In genomic region chr4:88503753-88504152, GRCm38 (mm10) we compare ENCODE assay signal across 24 mouse cellular contexts. TPM values are rescaled to one million over a fixed set of nuclear protein-coding genes. Genes with fewer than 3 reads are reported as not detected.
DNase-seq lines count a peak whose midpoint lies in the region; ATAC-seq lines count a peak whose summit lies in the region.
"Had no signal": no experiment of that assay in that cellular context is flagged by ENCODE, and none has a peak within 500 bp of the region (broad histone marks: within the 10 kb centered on the region; RNA-seq: fewer than 3 reads in every experiment).

No protein-coding gene starts in this region.

- no peak overlapping the region for H3K9ac ChIP-seq in embryonic facial prominence, embryonic 11.5 days (replicated peaks; ENCODE audit: low read length)
- H3K9ac ChIP-seq: forebrain, embryonic 12.5 days; lung, embryonic 14.5 days; neural tube, embryonic 12.5 days; stomach, embryonic 15.5 days had no signal

- H3K27me3 ChIP-seq in embryonic facial prominence, embryonic 11.5 days (ENCODE audit: control insufficient read depth, insufficient read depth, low read length): no peaks in the 10 kb centered on the region
- H3K27me3 ChIP-seq: forebrain, embryonic 12.5 days; megakaryocyte, embryonic 14.5 days; neural tube, embryonic 12.5 days; stomach, embryonic 15.5 days had no signal

- DNase-seq in embryo, embryonic 10.5 days (ENCODE audit: low spot score): peak; percentile 42
- no peak for DNase-seq in embryo, embryonic 10 days (ENCODE audit: low spot score)
- DNase-seq in embryonic facial prominence, embryonic 11.5 days (ENCODE audit: low spot score): peak; percentile 90
- DNase-seq in spleen, postnatal 10 days (ENCODE audit: low spot score in 2 of 2): no peak
- DNase-seq in right cerebral cortex, postnatal 36 days (ENCODE audit: low spot score in 2 of 2): no peak
- DNase-seq: cerebellum, adult 11 months; cerebellum, postnatal 36 days; heart, postnatal 10 days; kidney, adult 9 months; lung, embryonic 14.5 days; thymus, postnatal 25 days had no signal

- no peaks in the 10 kb centered on the region for H3K4me1 ChIP-seq in embryonic facial prominence, embryonic 11.5 days (ENCODE audit: control insufficient read depth, insufficient read depth, low read length)
- H3K4me1 ChIP-seq: forebrain, embryonic 12.5 days; neural tube, embryonic 12.5 days; stomach, embryonic 15.5 days had no signal

- no peak overlapping the region for H3K4me3 ChIP-seq in embryonic facial prominence, embryonic 11.5 days (ENCODE audit: low read depth, low read length)
- H3K4me3 ChIP-seq: forebrain, embryonic 12.5 days; megakaryocyte, embryonic 14.5 days; neural tube, embryonic 12.5 days; stomach, embryonic 15.5 days had no signal

- ATAC-seq in embryonic facial prominence, embryonic 11.5 days (replicated peaks; ENCODE audit: insufficient number of reproducible peaks, low FRiP score, low TSS enrichment, low read depth): 0 out of 2 replicates have a peak, but pooled peaks have one; percentile 73
- ATAC-seq in hematopoietic stem cell, adult 5-6 weeks (replicated peaks in 1 of 2; ENCODE audit: insufficient read depth in 1 of 2, low FRiP score in 2 of 2, low TSS enrichment in 1 of 2, low read depth in 1 of 2, poor library complexity in 2 of 2, severe bottlenecking in 2 of 2): peak; percentile 66 to 82
- peak; percentile 93 for ATAC-seq in megakaryocyte progenitor cell, adult 5-6 weeks (replicated peaks; ENCODE audit: poor library complexity)
- ATAC-seq in erythroblast, adult 5-6 weeks (replicated peaks; ENCODE audit: low FRiP score, poor library complexity, severe bottlenecking): no peak
- ATAC-seq: inflammation-experienced regulatory T-cells, adult 6 months had no signal

- H3K27ac ChIP-seq in embryonic facial prominence, embryonic 11.5 days (replicated peaks; ENCODE audit: low read depth, low read length): no peak overlapping the region
- H3K27ac ChIP-seq: forebrain, embryonic 12.5 days; neural tube, embryonic 12.5 days; stomach, embryonic 15.5 days had no signal

- no peaks in the 10 kb centered on the region for H3K9me3 ChIP-seq in embryonic facial prominence, embryonic 11.5 days (replicated peaks; ENCODE audit: control insufficient read depth, low read length)
- H3K9me3 ChIP-seq: forebrain, embryonic 12.5 days; megakaryocyte, embryonic 14.5 days; neural tube, embryonic 12.5 days; stomach, embryonic 15.5 days had no signal

- H3K4me2 ChIP-seq in embryonic facial prominence, embryonic 11.5 days (ENCODE audit: low read depth, low read length): no peak overlapping the region
- H3K4me2 ChIP-seq: forebrain, embryonic 12.5 days; lung, embryonic 14.5 days; neural tube, embryonic 12.5 days; stomach, embryonic 15.5 days had no signal

- WGBS in embryonic facial prominence, embryonic 11.5 days: 25% methylated on average over 4 of the region's 4 CpGs

- no peaks in the 10 kb centered on the region for H3K36me3 ChIP-seq in embryonic facial prominence, embryonic 11.5 days (replicated peaks; ENCODE audit: control insufficient read depth, insufficient read depth, low read depth, low read length)
- H3K36me3 ChIP-seq: forebrain, embryonic 12.5 days; neural tube, embryonic 12.5 days; stomach, embryonic 15.5 days had no signal

RNA-seq across cellular contexts. Expression of gene Ifnb1, which starts 18.8 kb away (rescaled TPM):
- not detected in 2 replicates for polyA plus RNA-seq in embryonic facial prominence, embryonic 11.5 days (2014; fragmentation: Nextera tagmentation; extraction: Ambion mirVana)
- not detected in 2 replicates for total RNA-seq in hematopoietic stem cell, adult 5-6 weeks (2017)
- total RNA-seq in megakaryocyte progenitor cell, adult 5-6 weeks (2015): 0.95 TPM in 1 of 2 replicates, not detected in the other
- not detected in 2 replicates for total RNA-seq in megakaryocyte progenitor cell, adult 5-6 weeks (2017)
- not detected in 2 replicates for total RNA-seq in erythroblast, adult 5-6 weeks (2015; ENCODE audit: low replicate concordance)
- total RNA-seq in erythroblast, adult 5-6 weeks (2017; ENCODE audit: low replicate concordance): not detected in 2 replicates
- total RNA-seq: gastrocnemius, adult 18-20 months; heart, postnatal 10 days; left cerebral cortex, adult 18-20 months; liver, adult 2 months had no signal
- polyA plus RNA-seq: forebrain, embryonic 12.5 days; inflammation-experienced regulatory T-cells, adult 6 months; large intestine, adult 2 months; liver, adult 2 months; lung, embryonic 14.5 days; neural tube, embryonic 12.5 days; small intestine, adult 2 months; stomach, embryonic 15.5 days had no signal

RNA-seq across cellular contexts. Expression of gene Ifna15, which starts 54.3 kb away (rescaled TPM):
- polyA plus RNA-seq in embryonic facial prominence, embryonic 11.5 days (2014; fragmentation: Nextera tagmentation; extraction: Ambion mirVana): not detected in 2 replicates
- total RNA-seq in hematopoietic stem cell, adult 5-6 weeks (2017): not detected in 2 replicates
- total RNA-seq in megakaryocyte progenitor cell, adult 5-6 weeks (2015): not detected in 2 replicates
- total RNA-seq in megakaryocyte progenitor cell, adult 5-6 weeks (2017): not detected in 2 replicates
- not detected in 2 replicates for total RNA-seq in erythroblast, adult 5-6 weeks (2015; ENCODE audit: low replicate concordance)
- total RNA-seq in erythroblast, adult 5-6 weeks (2017; ENCODE audit: low replicate concordance): not detected in 2 replicates
- total RNA-seq: gastrocnemius, adult 18-20 months; heart, postnatal 10 days; left cerebral cortex, adult 18-20 months; liver, adult 2 months had no signal
- polyA plus RNA-seq: forebrain, embryonic 12.5 days; inflammation-experienced regulatory T-cells, adult 6 months; large intestine, adult 2 months; liver, adult 2 months; lung, embryonic 14.5 days; neural tube, embryonic 12.5 days; small intestine, adult 2 months; stomach, embryonic 15.5 days had no signal

Comparison
In these comparisons a context has a peak if more than half of its experiments do, and no peak if none do; other contexts are left out.
1. DNase-seq: peak in embryo, embryonic 10.5 days (single experiment) and embryonic facial prominence, embryonic 11.5 days (single experiment); none in embryo, embryonic 10 days (single experiment), spleen, postnatal 10 days (0 of 2) and right cerebral cortex, postnatal 36 days (0 of 2).